Mouse (Mus musculus): ENCODE measurements around the gene Slu7. TPM values are rescaled to one million over a fixed set of nuclear protein-coding genes. Genes with fewer than 3 reads are reported as not detected.

The Slu7 gene
- polyA plus RNA-seq, 1 experiment from 2014 or later = 31.6 TPM

DNA sequence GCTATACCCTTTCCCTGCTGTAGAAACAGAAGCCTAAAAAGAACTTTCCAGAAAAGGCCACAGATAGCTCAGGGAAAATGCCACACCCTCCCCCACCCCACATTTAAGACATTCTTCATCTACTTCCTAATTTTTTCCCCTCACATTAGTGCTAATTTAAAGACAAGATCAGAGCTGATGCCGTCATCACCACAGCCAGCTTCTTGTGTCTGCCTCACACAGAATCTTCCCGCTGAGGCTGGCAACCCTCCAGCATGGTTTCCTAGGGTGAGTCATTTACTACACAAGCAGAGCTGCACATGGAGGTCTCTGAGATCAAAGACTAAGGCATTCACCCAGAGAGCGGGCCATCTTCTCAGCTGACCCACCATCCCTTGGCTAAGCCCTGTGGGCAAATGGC, 62.0 kb downstream of the Slu7 start:
- no peak overlapping the region for H3K9ac ChIP-seq
- 51% methylated on average over 3 of the region's 3 CpGs for WGBS (ENCODE audit: insufficient replicate concordance)
- no peak overlapping the region for H3K27ac ChIP-seq

More for the DNA sequence above, 62.0 kb downstream of the Slu7 start:
- Histone ChIP-seq H3K27me3 (replicated peaks) (no peaks in the 10 kb centered on the region), H3K9me3 (replicated peaks) (no peaks in the 10 kb centered on the region), H3K4me1 (no peaks in the 10 kb centered on the region), H3K4me3 (no peak overlapping the region), H3K4me2 (no peak overlapping the region), H3K36me3 (no peaks in the 10 kb centered on the region)
- no peak for ATAC-seq

Other genes with a start within 250 kb of the Slu7 start
- gene Pttg1, start 7.5 kb upstream of the Slu7 start, polyA plus RNA-seq (2016; fragmentation: Nextera tagmentation; extraction: Ambion mirVana) = 57.5 and 63.6 TPM in 2 replicates
- 0.29 and 0.42 TPM in 2 replicates for gene C1qtnf2, start 40.5 kb downstream of the Slu7 start, polyA plus RNA-seq (2016; fragmentation: Nextera tagmentation; extraction: Ambion mirVana)
- 5.4 and 5.6 TPM in 2 replicates for gene Ccnjl, start 95.0 kb downstream of the Slu7 start, polyA plus RNA-seq (2016; fragmentation: Nextera tagmentation; extraction: Ambion mirVana)
- 1.0 and 1.4 TPM in 2 replicates for gene 4933415A04Rik, start 153.3 kb downstream of the Slu7 start, polyA plus RNA-seq (2016; fragmentation: Nextera tagmentation; extraction: Ambion mirVana)
- not detected in 2 replicates for gene Fabp6, start 167.8 kb downstream of the Slu7 start, polyA plus RNA-seq (2016; fragmentation: Nextera tagmentation; extraction: Ambion mirVana)
- 24.9 and 26.4 TPM in 2 replicates for gene Pwwp2a, start 248.3 kb downstream of the Slu7 start, polyA plus RNA-seq (2016; fragmentation: Nextera tagmentation; extraction: Ambion mirVana)